ENCODE assay signal across 24 mouse cellular contexts in genomic region chr4:137210525-137210924, GRCm38 (mm10).
DNase-seq lines count a peak whose midpoint lies in the region; ATAC-seq and TF ChIP-seq lines count a peak whose summit lies in the region.
"Had no signal": no experiment of that assay in that cellular context is flagged by ENCODE, and none has a peak within 500 bp of the region (broad histone marks: within the 10 kb centered on the region; RNA-seq: fewer than 3 reads in every experiment).

No protein-coding gene starts in this region.

- H3K4me1 ChIP-seq in midbrain, embryonic 11.5 days (ENCODE audit: control insufficient read depth, insufficient read depth, low read length), result peaks cover 11% of the 10 kb centered on the region
- H3K4me1 ChIP-seq in midbrain, postnatal 0 days (ENCODE audit: insufficient read depth, low read length), result no peaks in the 10 kb centered on the region; the same call in 1 of the 2 replicates
- H3K4me1 ChIP-seq in intestine, embryonic 15.5 days (replicated peaks), result peaks cover 16% of the 10 kb centered on the region
- no peaks in the 10 kb centered on the region for H3K4me1 ChIP-seq in intestine, postnatal 0 days (replicated peaks; ENCODE audit: control insufficient read depth, insufficient read depth, low read length)
- H3K4me1 ChIP-seq in stomach, postnatal 0 days (replicated peaks; ENCODE audit: control insufficient read depth, insufficient read depth), result 0 out of 2 replicates have a peak, but pooled peaks cover 2% of the 10 kb centered on the region
- H3K4me1 ChIP-seq in forebrain, postnatal 0 days (ENCODE audit: insufficient read depth), result no peaks in the 10 kb centered on the region
- H3K4me1 ChIP-seq: forebrain, embryonic 13.5 days had no signal

- DNase-seq in midbrain, embryonic 11.5 days (ENCODE audit: low spot score, missing footprints), result peak; percentile 56
- DNase-seq in midbrain, postnatal 0 days (ENCODE audit: low spot score), result no peak
- DNase-seq in stomach, postnatal 0 days (ENCODE audit: low spot score), result peak; percentile 45
- no peak for DNase-seq in thymus, adult 18-20 months
- DNase-seq in forebrain, postnatal 0 days, result no peak
- DNase-seq: adrenal gland, adult 2 months; adrenal gland, postnatal 14 days; cerebellum, adult 11 months; cerebellum, adult 2 months; cerebellum, adult 9-11 months; cerebellum, postnatal 36 days; embryo, embryonic 11 days; gastrocnemius, adult 2 months; gastrocnemius, postnatal 14 days; heart, adult 11 months had no signal

- H3K9me3 ChIP-seq in midbrain, embryonic 11.5 days (ENCODE audit: control insufficient read depth, low read length), result no peaks in the 10 kb centered on the region
- H3K9me3 ChIP-seq in midbrain, postnatal 0 days (ENCODE audit: low read length), result no peaks in the 10 kb centered on the region
- H3K9me3 ChIP-seq in intestine, embryonic 15.5 days, result no peaks in the 10 kb centered on the region
- no peaks in the 10 kb centered on the region for H3K9me3 ChIP-seq in intestine, postnatal 0 days (ENCODE audit: control insufficient read depth)
- H3K9me3 ChIP-seq in stomach, postnatal 0 days (ENCODE audit: control insufficient read depth, low read length), result no peaks in the 10 kb centered on the region
- H3K9me3 ChIP-seq in forebrain, postnatal 0 days (ENCODE audit: low read length), result no peaks in the 10 kb centered on the region
- H3K9me3 ChIP-seq: forebrain, embryonic 10.5 days; forebrain, embryonic 13.5 days; hindbrain, embryonic 12.5 days; hindbrain, embryonic 15.5 days had no signal

- H3K27me3 ChIP-seq in midbrain, embryonic 11.5 days (ENCODE audit: control insufficient read depth, insufficient read depth, low read length), result no peaks in the 10 kb centered on the region
- no peaks in the 10 kb centered on the region for H3K27me3 ChIP-seq in midbrain, postnatal 0 days (ENCODE audit: insufficient read depth, low read length)
- no peaks in the 10 kb centered on the region for H3K27me3 ChIP-seq in intestine, embryonic 15.5 days (replicated peaks)
- H3K27me3 ChIP-seq in intestine, postnatal 0 days (replicated peaks; ENCODE audit: control insufficient read depth, insufficient read depth, low read length), result 0 out of 2 replicates have a peak, but pooled peaks cover 3% of the 10 kb centered on the region
- H3K27me3 ChIP-seq in stomach, postnatal 0 days (ENCODE audit: control insufficient read depth, insufficient read depth, low read length), result no peaks in the 10 kb centered on the region
- H3K27me3 ChIP-seq in forebrain, postnatal 0 days (ENCODE audit: insufficient read depth, low read length), result no peaks in the 10 kb centered on the region
- H3K27me3 ChIP-seq: forebrain, embryonic 13.5 days; hindbrain, embryonic 12.5 days; hindbrain, embryonic 15.5 days had no signal

- WGBS in midbrain, embryonic 11.5 days, result 80% methylated on average over 4 of the region's 4 CpGs
- WGBS in midbrain, postnatal 0 days, result 86% methylated on average over 4 of the region's 4 CpGs
- 75% methylated on average over 4 of the region's 4 CpGs for WGBS in intestine, embryonic 15.5 days
- 62% methylated on average over 4 of the region's 4 CpGs for WGBS in intestine, postnatal 0 days
- 47% methylated on average over 4 of the region's 4 CpGs for WGBS in stomach, postnatal 0 days
- WGBS in forebrain, postnatal 0 days, result 89% methylated on average over 4 of the region's 4 CpGs

- no peak for TF ChIP-seq EP300 in stomach, postnatal 0 days (optimal IDR thresholded peaks at IDR 0.05)

- H3K4me2 ChIP-seq in midbrain, embryonic 11.5 days, result no peak overlapping the region
- H3K4me2 ChIP-seq in midbrain, postnatal 0 days (ENCODE audit: low read depth, low read length, poor library complexity, severe bottlenecking), result no peak overlapping the region
- no peak overlapping the region for H3K4me2 ChIP-seq in intestine, embryonic 15.5 days (replicated peaks)
- peak overlapping the region; percentile 6; the same call in 1 of the 2 replicates for H3K4me2 ChIP-seq in intestine, postnatal 0 days (replicated peaks; ENCODE audit: low read depth)
- H3K4me2 ChIP-seq in stomach, postnatal 0 days (replicated peaks; ENCODE audit: low read depth), result no peak overlapping the region
- H3K4me2 ChIP-seq in forebrain, postnatal 0 days (ENCODE audit: low read depth), result no peak overlapping the region
- H3K4me2 ChIP-seq: forebrain, embryonic 13.5 days; heart, embryonic 11.5 days; hindbrain, embryonic 12.5 days; hindbrain, embryonic 15.5 days had no signal

- no peak for ATAC-seq in midbrain, embryonic 11.5 days (ENCODE audit: low FRiP score)
- ATAC-seq in midbrain, postnatal 0 days (ENCODE audit: low FRiP score), result no peak
- peak; percentile 26; the same call in 1 of the 2 replicates for ATAC-seq in intestine, embryonic 15.5 days
- ATAC-seq in intestine, postnatal 0 days, result peak; percentile 85
- ATAC-seq in stomach, postnatal 0 days (ENCODE audit: low FRiP score, low TSS enrichment), result peak; percentile 57
- no peak for ATAC-seq in forebrain, postnatal 0 days
- ATAC-seq: CD4-positive, CD25-positive, alpha-beta regulatory T cell, adult 4 months; forebrain, embryonic 13.5 days; forebrain, embryonic 16.5 days had no signal

- no peak for TF ChIP-seq CTCF in midbrain, postnatal 0 days (IDR thresholded peaks at IDR 0.05)
- no peak for TF ChIP-seq CTCF in intestine, postnatal 0 days (IDR thresholded peaks at IDR 0.05; ENCODE audit: low read depth)
- TF ChIP-seq CTCF in stomach, postnatal 0 days (IDR thresholded peaks at IDR 0.05; ENCODE audit: low read depth), result no peak
- TF ChIP-seq CTCF in forebrain, postnatal 0 days (IDR thresholded peaks at IDR 0.05; ENCODE audit: low read depth), result no peak

- H3K9ac ChIP-seq in midbrain, embryonic 11.5 days (ENCODE audit: low read length), result no peak overlapping the region
- H3K9ac ChIP-seq in midbrain, postnatal 0 days (replicated peaks; ENCODE audit: low read length, poor library complexity, severe bottlenecking), result no peak overlapping the region
- H3K9ac ChIP-seq in intestine, embryonic 15.5 days, result no peak overlapping the region
- no peak overlapping the region for H3K9ac ChIP-seq in intestine, postnatal 0 days (ENCODE audit: low read depth, low read length)
- no peak overlapping the region for H3K9ac ChIP-seq in stomach, postnatal 0 days (ENCODE audit: low read length)
- H3K9ac ChIP-seq in forebrain, postnatal 0 days, result no peak overlapping the region
- H3K9ac ChIP-seq: forebrain, embryonic 13.5 days; hindbrain, embryonic 12.5 days; hindbrain, embryonic 15.5 days had no signal

- H3K27ac ChIP-seq in midbrain, embryonic 11.5 days (ENCODE audit: low read depth, low read length), result no peak overlapping the region
- H3K27ac ChIP-seq in midbrain, postnatal 0 days (ENCODE audit: low read depth, low read length), result no peak overlapping the region
- no peak overlapping the region for H3K27ac ChIP-seq in intestine, embryonic 15.5 days
- no peak overlapping the region for H3K27ac ChIP-seq in intestine, postnatal 0 days (ENCODE audit: low read depth, low read length)
- peak overlapping the region; percentile 49; the same call in 1 of the 2 replicates for H3K27ac ChIP-seq in stomach, postnatal 0 days (replicated peaks)
- H3K27ac ChIP-seq in forebrain, postnatal 0 days (ENCODE audit: low read depth, low read length), result no peak overlapping the region
- H3K27ac ChIP-seq: forebrain, embryonic 13.5 days; gastrocnemius, adult 2 months; hindbrain, embryonic 12.5 days; hindbrain, embryonic 15.5 days had no signal

- H3K4me3 ChIP-seq in midbrain, embryonic 11.5 days (ENCODE audit: low read depth, low read length), result no peak overlapping the region
- no peak overlapping the region for H3K4me3 ChIP-seq in midbrain, postnatal 0 days (ENCODE audit: low read depth, low read length)
- H3K4me3 ChIP-seq in intestine, embryonic 15.5 days (replicated peaks), result no peak overlapping the region
- no peak overlapping the region for H3K4me3 ChIP-seq in intestine, postnatal 0 days (ENCODE audit: low read depth, low read length)
- no peak overlapping the region for H3K4me3 ChIP-seq in stomach, postnatal 0 days (ENCODE audit: low read depth, low read length)
- H3K4me3 ChIP-seq in forebrain, postnatal 0 days (ENCODE audit: low read depth, low read length), result no peak overlapping the region
- H3K4me3 ChIP-seq: forebrain, embryonic 10.5 days; forebrain, embryonic 13.5 days; gastrocnemius, adult 2 months; hindbrain, embryonic 12.5 days; hindbrain, embryonic 15.5 days had no signal

- H3K36me3 ChIP-seq in midbrain, embryonic 11.5 days (ENCODE audit: control insufficient read depth, insufficient read depth, low read length), result no peaks in the 10 kb centered on the region
- no peaks in the 10 kb centered on the region for H3K36me3 ChIP-seq in midbrain, postnatal 0 days (ENCODE audit: insufficient read depth, low read length)
- H3K36me3 ChIP-seq in intestine, embryonic 15.5 days, result no peaks in the 10 kb centered on the region
- H3K36me3 ChIP-seq in intestine, postnatal 0 days (ENCODE audit: control insufficient read depth, insufficient read depth), result no peaks in the 10 kb centered on the region
- H3K36me3 ChIP-seq in stomach, postnatal 0 days (ENCODE audit: control insufficient read depth, insufficient read depth, low read length), result no peaks in the 10 kb centered on the region
- no peaks in the 10 kb centered on the region for H3K36me3 ChIP-seq in forebrain, postnatal 0 days (ENCODE audit: insufficient read depth)
- H3K36me3 ChIP-seq: forebrain, embryonic 10.5 days; hindbrain, embryonic 12.5 days; hindbrain, embryonic 15.5 days had no signal

Comparison
In these comparisons a context has a peak if more than half of its experiments do, and no peak if none do; other contexts are left out.
1. DNase-seq: peak in midbrain, embryonic 11.5 days (single experiment) and stomach, postnatal 0 days (single experiment); none in midbrain, postnatal 0 days (single experiment), thymus, adult 18-20 months (0 of 2) and forebrain, postnatal 0 days (single experiment).
2. ATAC-seq: peak in intestine, embryonic 15.5 days (single experiment), intestine, postnatal 0 days (single experiment) and stomach, postnatal 0 days (single experiment); none in midbrain, embryonic 11.5 days (single experiment), midbrain, postnatal 0 days (single experiment) and forebrain, postnatal 0 days (single experiment).